Mouse (Mus musculus) megakaryocyte, embryonic 14.5 days (primary cell): Measurements from ENCODE around the gene Map2.

Experiments
- FLI1 ChIP-seq: IDR thresholded peaks from 2 replicates; pipeline ENCODE4 v1.6.1; 2012; ENCODE audit warnings: low read length, inconsistent platforms, mixed read lengths
- GATA1 ChIP-seq: IDR thresholded peaks from 3 replicates; pipeline ENCODE4 v1.6.1; 2012; ENCODE audit warnings: mixed read lengths, low read length, inconsistent platforms, borderline replicate concordance

DNA sequence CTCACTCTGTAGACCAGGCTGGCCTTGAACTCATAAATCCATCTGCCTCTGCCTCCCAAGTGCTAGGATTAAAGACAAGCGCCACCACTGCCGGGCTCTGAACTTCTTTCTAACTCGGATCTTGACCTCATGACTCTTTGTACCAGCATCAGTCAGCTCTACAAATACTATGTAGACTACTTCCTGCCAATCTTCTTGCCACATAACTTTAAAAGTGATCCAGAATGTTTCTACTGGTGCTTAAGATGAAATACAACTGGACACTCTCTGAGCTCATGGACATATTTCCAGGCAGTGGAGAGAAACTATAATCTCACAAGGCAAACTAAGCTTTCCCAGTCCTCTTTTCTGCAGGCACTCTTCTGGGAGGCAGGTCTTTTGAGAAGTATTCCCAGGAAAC lies 284.3 kb downstream of the Map2 start:
- TF ChIP-seq GATA1 (no peak), FLI1 (no peak)
